Mouse (Mus musculus) layer of hippocampus, adult 2 months (tissue): ENCODE data around the gene Ptpre. TPM values are rescaled to one million over a fixed set of nuclear protein-coding genes. Genes with fewer than 3 reads are reported as not detected.

Experiments
- DNase-seq, 2 experiments: peaks; one replicate each; pipeline ENCODE4 v3.0.0; 2022; ENCODE audit warnings: low spot score in 2 of 2
- H3K27ac ChIP-seq: fragments of 200-600 bp; 2 replicates; pipeline ENCODE4 v1.8.1; 2022
- H3K4me3 ChIP-seq: fragments of 200-600 bp; 2 replicates; pipeline ENCODE4 v1.8.1; 2022; ENCODE audit warnings: mild to moderate bottlenecking
- CTCF ChIP-seq: fragments of 200-600 bp; conservative IDR thresholded peaks from 2 replicates; pipeline ENCODE4 v1.8.1; 2022; ENCODE audit warnings: antibody characterized with exemption, mild to moderate bottlenecking, moderate library complexity
- total RNA-seq, 2 experiments: library from RNA; stranded (reverse); gene quantifications; 2 replicates each; pipeline ENCODE4 v1.2.3; 2021

The Ptpre gene
- total RNA-seq, 2 experiments from 2014 or later, result 50.7 to 51.4 TPM

DNA sequence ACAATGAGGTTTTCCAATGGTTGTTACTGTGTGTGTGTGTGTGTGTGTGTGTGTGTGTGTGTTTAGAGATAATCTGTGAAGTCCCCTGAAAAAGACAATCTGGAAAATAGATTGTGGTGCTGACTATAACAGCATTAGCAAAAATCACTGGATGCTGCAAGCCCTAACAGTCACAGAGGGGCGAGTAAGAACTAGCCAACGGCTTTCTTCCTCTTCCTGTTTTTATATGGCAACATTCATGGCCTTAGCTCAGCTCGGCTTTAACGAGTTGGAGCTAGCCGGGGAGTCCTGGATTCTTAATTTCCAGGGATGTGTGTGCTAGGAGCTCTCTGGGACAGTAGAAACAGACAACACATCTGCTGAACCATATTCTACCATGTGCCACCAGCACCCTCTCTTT, 17.0 kb upstream of the Ptpre start:
- DNase-seq, result no peak
- TF ChIP-seq CTCF, result no peak
- no peak overlapping the region for H3K27ac ChIP-seq
- H3K4me3 ChIP-seq, result no peak overlapping the region

DNA sequence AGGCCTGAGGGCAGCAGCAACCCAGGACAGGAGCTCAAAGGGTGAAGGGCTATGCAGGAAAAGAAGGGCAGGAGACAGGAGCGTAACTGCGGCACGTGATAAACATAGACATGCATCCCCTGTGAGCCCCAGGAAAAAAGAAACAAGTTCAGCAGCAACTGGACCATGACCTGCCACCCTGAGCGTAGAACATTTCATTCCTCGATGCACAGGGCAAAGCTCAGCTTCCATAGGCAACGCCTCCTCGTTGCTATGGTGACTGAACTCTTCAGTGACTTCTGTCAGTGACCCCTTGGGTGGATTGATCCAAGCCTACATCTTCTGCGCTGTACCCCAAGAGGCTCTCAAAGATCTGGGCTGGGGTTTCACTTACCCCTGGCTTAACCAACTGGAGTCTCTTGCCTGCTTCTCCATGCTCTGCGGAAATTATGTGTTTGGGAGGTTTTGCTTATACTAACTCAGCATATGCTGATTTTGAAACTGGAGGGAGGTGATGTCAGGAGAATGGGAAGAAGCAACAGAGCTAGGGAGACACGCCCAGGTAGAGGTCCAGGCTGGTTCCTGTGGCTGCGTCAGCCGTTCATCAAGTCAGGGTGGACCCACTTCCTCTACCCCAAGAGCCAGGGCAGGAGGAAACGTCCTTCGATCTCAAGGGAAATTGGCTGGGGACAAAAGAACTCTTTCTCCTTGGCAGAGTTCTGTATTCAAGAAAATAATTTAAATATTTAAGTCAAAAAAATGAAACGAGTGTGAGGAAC, 15.3 kb upstream of the Ptpre start:
- no peak for TF ChIP-seq CTCF
- DNase-seq, result no peak
- Histone ChIP-seq H3K4me3 (no peak overlapping the region), H3K27ac (no peak overlapping the region)

DNA sequence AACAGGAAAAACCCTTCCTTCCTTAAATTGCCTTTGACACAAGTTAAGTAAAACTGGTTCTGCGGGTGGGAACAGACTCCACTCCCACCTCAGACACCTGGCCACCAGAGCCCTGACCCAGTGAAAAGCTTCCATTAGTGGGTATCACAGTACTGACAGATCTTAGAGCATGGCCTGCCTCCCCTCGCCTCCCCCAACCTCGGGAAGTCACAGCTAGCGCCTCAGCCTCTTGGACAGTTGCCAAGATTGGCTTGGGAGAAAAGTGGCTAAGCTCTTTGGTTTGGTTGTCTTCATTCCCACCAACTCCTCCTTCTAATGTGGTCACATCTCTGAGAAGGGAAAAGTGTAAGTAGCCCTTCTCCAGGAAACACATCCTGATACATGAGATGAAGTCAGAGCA, 13.3 kb upstream of the Ptpre start:
- TF ChIP-seq CTCF, result no peak

DNA sequence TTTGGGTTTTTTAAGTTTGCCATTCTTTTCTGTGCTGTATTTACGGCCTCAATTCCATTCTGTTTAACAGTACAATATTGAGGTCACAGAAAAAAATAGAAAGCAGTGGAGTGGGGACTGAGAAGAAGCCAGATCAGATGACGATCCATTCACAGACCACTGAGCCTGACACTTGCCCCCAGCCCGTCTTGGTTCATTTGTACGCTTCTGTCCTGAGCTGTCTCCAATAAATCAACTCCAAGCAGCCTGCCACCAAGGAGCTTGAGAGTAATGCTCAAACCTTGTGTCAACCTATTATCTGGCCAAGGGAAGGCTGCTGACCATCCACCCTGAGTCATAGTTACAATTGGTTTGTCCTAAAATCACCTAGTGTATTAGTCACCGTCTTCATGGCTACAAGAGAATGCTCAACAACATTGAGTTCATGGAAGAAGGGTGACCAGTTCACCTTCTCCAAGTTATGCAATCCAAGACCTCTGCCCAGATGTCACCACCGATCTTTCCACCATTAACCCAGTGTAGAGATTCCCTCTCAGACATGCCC, 12.8 kb upstream of the Ptpre start:
- DNase-seq, result no peak
- Histone ChIP-seq H3K27ac (no peak overlapping the region), H3K4me3 (no peak overlapping the region)
- TF ChIP-seq CTCF, result no peak

More for the DNA sequence above, 13.3 kb upstream of the Ptpre start:
- H3K27ac ChIP-seq, result no peak overlapping the region
- H3K4me3 ChIP-seq, result no peak overlapping the region
- DNase-seq, result no peak

DNA sequence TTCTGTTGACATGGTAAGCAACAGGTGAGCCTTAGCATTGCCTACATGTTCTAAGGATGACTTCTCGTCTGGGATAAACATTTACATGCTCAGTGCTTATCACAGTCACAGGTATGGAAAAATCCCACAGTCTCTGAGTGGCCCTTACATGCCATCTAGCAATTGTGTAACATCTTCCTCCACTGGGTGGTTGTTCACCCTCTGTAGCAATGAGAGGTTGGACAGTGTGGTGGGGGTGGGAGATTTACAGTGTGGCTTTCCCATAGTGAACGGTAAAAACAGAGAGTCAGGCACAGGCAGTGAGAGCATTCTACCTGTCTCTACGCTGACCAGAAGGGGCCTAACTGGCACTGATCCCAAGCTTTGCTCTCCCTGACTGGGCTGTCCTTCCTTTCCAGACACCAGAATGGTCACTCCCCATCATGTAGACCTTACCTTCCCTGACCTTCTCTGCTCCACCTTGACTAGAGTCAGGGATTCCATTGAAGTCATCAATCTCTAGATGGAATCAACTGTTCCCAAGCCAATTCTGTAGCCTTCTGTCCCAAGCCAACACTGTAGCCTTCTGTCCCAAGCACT, 10.6 kb upstream of the Ptpre start:
- Histone ChIP-seq H3K4me3 (no peak overlapping the region), H3K27ac (no peak overlapping the region)
- DNase-seq, result no peak
- TF ChIP-seq CTCF, result no peak

DNA sequence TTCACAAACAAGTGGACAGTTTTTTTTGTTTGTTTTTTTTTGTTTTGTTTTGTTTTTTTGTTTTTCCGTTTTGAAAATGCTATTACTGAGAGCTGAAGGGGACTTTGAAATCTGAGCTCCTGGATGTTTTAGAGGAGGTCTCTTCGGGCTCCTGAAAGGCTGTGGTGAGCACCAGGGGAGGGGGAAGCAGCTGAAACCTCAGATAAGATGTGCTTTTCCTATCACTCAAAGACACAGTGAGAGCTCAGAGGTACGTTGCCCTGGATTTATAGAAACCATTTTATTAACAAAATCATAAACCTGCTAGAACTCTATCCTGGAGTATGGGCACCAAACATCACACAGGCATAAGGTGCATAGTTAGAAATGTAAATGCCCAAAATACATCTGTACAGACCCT, 10.1 kb upstream of the Ptpre start:
- Histone ChIP-seq H3K4me3 (no peak overlapping the region), H3K27ac (no peak overlapping the region)
- no peak for DNase-seq
- TF ChIP-seq CTCF, result no peak

DNA sequence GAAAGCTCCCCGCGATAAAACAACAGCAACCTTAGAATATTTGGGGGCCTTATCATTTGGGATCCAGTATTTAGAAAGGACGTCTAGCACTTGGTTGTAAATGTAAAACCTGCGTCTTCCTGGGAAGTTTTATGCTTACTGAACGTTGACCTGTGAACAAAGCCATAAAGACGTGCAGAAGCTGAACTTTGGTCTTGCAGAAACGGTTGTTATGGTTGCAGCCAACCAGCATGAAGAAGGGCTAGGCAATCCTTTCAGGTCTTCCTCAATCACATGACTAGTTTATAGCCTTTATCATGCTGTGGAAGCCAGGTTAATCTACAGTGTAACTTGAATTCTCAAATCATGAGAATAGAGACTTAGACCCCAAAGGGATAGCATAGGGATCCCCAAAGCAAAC, 8.8 kb upstream of the Ptpre start, which contains the start of gene Clrn3:
Gene Clrn3 (minus strand): TSS at position 140 of the 400 bp plus-strand sequence.
- DNase-seq, result no peak
- no peak for TF ChIP-seq CTCF
- Histone ChIP-seq H3K4me3 (no peak within 1 kb of the TSS), H3K27ac (no peak within 1 kb of the TSS)

DNA sequence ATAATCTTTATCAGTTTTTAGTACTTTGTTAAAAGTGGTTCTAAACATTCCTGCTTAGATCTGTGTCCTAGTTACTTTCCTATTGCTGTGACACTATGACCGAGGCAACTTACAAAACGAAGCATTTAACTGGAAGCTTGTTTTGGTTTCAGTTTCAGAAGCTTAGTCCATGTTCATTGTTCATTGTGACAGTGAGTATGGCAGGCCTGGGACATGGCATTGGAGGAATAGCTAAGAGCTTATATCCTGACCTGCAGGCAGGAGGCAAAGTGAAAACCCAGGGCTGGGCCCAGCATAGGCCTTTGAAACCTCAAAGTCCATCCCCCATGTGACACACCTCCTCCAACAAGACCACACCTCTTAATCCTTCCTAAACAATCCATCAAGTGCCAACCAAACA, 8.2 kb upstream of the Ptpre start:
- DNase-seq, result no peak
- Histone ChIP-seq H3K4me3 (no peak overlapping the region), H3K27ac (no peak overlapping the region)
- no peak for TF ChIP-seq CTCF

DNA sequence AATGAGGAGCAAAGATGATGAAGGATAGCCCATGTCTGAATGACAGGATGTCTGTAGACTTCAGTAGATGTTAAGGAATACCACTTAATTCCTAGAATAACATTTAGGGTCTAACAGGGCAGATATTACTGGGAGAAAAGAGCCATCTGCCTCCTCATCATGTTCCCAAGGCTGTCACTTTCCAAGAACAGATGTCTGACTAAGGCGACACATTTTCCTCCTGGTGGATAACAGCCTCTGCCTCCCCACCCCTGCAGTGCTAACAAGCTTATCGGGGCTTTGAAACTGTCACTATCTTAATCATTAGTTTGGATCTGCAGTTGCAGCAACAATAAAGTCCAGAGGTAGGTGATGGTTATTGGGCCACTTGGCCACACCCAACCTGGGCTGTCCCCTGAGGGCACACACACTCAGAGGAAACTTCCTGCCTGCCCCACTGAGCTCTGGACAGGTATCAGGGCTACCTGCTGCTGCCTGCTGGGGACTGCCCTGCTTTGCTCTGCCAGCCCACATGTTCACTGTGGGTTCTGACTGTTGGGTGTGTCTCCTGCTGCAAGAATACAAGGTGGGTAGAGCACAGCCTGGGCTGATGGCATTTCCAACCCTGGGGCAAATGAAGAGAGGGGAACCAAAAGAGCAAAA, 2.6 kb upstream of the Ptpre start:
- H3K4me3 ChIP-seq, result no peak overlapping the region
- TF ChIP-seq CTCF, result no peak
- peak; percentile 53 to 64 for DNase-seq
- no peak overlapping the region for H3K27ac ChIP-seq

DNA sequence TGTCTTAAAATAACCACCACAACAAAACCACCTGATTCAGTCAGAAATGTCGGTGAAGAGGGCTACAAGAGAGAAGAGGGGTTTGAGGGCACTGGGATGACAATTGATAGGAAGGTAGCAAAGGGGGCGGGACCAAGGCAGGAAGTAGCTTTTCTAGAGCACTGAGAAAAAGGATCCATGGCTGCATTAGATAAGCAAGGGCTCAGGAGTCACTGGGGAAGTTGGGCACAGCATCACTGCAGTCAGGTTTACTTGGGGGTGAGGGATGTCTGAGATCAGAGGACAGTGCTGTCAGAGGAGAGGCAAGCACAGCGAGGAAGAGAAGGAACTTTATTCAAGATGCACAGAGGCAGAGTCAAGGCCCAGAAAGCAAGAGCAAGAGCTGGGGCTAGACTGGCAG, 1.4 kb upstream of the Ptpre start:
- H3K4me3 ChIP-seq, result no peak overlapping the region
- no peak overlapping the region for H3K27ac ChIP-seq
- TF ChIP-seq CTCF, result no peak
- no peak for DNase-seq

DNA sequence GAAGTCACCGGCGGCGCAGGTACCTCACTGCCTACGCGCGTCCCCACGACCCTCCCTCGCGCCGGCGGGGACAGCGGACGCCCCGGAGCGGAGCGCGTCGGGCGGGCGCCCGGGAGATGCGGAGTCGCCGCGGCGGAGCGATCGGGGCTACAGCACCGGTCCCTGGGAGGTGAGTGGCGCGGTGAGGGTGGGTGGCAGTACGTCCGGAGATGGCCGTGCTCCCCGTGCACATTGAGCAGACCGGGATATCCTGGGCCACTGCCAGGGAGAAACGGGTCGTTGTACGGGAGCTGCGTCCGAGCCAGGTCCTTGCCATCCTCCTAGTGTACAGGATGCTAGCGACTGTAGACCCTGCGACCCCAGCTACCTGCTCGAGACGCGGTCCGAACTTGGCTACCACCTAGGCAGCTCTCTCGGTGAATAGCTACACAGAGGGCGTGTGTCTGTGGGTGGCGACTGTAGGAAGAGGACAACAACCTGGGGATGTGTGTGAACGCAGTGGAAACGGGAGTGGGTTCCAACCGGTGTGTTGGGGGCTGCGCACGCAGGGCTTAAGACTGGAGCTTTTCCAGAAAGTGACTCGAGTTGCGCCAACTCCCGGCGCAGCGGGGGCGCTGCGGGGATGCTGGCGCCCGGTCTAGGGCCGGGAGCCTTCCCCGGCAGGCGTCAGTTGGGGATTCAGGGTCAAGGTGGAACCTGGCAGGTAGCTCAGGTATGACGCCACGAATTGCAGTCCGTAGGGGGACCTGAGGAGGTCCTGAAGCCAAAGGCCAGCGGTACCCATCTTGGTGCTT, 864 bp downstream of the Ptpre start:
- TF ChIP-seq CTCF, result no peak; the same call in 1 of the 2 replicates
- H3K27ac ChIP-seq, result peak overlapping the region; percentile 92

DNA sequence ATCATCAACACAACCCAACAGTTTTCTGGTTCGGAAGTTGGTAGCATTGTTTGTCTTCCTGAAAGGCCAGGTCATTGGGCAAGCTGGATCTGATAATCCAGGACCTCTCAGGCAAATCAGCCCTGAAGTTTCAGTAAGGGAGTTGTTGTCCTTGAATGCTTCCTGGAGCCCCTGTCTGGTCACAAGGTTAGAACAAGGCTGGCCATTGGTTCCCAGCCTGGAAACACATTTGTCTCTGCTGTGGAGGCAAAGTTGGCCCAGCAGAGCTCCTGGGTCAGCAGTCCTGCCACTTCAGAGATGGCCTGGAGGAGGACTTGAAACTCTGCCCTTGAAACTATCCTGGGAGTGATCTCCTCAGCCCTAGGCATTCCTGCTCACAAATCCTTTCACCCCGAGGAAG, 2.1 kb downstream of the Ptpre start:
- no peak for DNase-seq
- H3K4me3 ChIP-seq, result peak overlapping the region; percentile 72
- TF ChIP-seq CTCF, result no peak

More for the DNA sequence above, 864 bp downstream of the Ptpre start:
- H3K4me3 ChIP-seq, result peak overlapping the region; percentile 72
- peak; percentile 32 to 38 for DNase-seq

More for the DNA sequence above, 2.1 kb downstream of the Ptpre start:
- peak overlapping the region; percentile 92 for H3K27ac ChIP-seq
